Mouse (Mus musculus): ENCODE measurements at regions not wholly inside any gene's neighbourhood (a gene's known extent, or its start where the extent isn't known, plus 50 kb on each side); places are given as distances from the start of the nearest gene placed in this dataset.

GRCm38 (mm10) chr15:10829588-10829987 is 115.2 kb upstream of the Rai14 start:
- TF ChIP-seq USF1 (IDR thresholded peaks at IDR 0.05; ENCODE audit: low read depth) (no peak), POLR2A (IDR thresholded peaks at IDR 0.05; ENCODE audit: insufficient read length, low read depth) (no peak), MYOG (IDR thresholded peaks at IDR 0.05; ENCODE audit: control insufficient read depth in 1 of 3, insufficient read depth in 1 of 3, insufficient read length in 2 of 3, low read depth in 2 of 3) (no peak), TCF12 (IDR thresholded peaks at IDR 0.05; ENCODE audit: insufficient read depth, poor library complexity, severe bottlenecking) (no peak), E2F4 (IDR thresholded peaks at IDR 0.05; ENCODE audit: insufficient read depth) (no peak), SRF (IDR thresholded peaks at IDR 0.05; ENCODE audit: control insufficient read depth, insufficient read length, low read depth) (no peak), MAX (IDR thresholded peaks at IDR 0.05; ENCODE audit: low read depth) (no peak), MYOD1 (IDR thresholded peaks at IDR 0.05; ENCODE audit: control insufficient read depth in 1 of 3, insufficient read length in 2 of 3, low read depth in 2 of 3) (no peak), CEBPB (IDR thresholded peaks at IDR 0.05; ENCODE audit: insufficient read depth, poor library complexity, severe bottlenecking) (no peak), POLR2AphosphoS2 (IDR thresholded peaks at IDR 0.05; ENCODE audit: insufficient read length, low read depth) (no peak), REST (IDR thresholded peaks at IDR 0.05; ENCODE audit: insufficient read depth, insufficient read length) (no peak)

All from myocyte (in vitro differentiated cells).